Mouse (Mus musculus): ENCODE data around the gene Reck.

GRCm38 (mm10) chr4:43965856-43966535 lies 90.7 kb downstream of the Reck start:
- no peak for TF ChIP-seq POLR2A (IDR thresholded peaks at IDR 0.05; ENCODE audit: low read depth, low read length)
- no peak for TF ChIP-seq CTCF (IDR thresholded peaks at IDR 0.05; ENCODE audit: borderline replicate concordance, insufficient read depth, low read length)
